Mouse (Mus musculus): ENCODE data around the gene Cdc40. TPM values are rescaled to one million over a fixed set of nuclear protein-coding genes. Genes with fewer than 3 reads are reported as not detected.
"Not testable (repeated sequence)": the region's sequence is repeated elsewhere in the genome, so short reads cannot be mapped to it uniquely, and the experiment has no call there.

Gene Cdc40
- polyA plus RNA-seq, 1 experiment = 33.7 TPM

- H3K27ac ChIP-seq (ENCODE audit: insufficient read depth, low read length) = no peak overlapping the region
- H3K4me1 ChIP-seq (ENCODE audit: control insufficient read depth, insufficient read depth, low read length) = no peaks in the 10 kb centered on the region
- H3K4me3 ChIP-seq (ENCODE audit: insufficient read depth, low read length) = no peak overlapping the region
- TF ChIP-seq CTCF (IDR thresholded peaks at IDR 0.05; ENCODE audit: borderline replicate concordance, insufficient read depth, low read length) (no peak), POLR2A (IDR thresholded peaks at IDR 0.05; ENCODE audit: low read depth, low read length) (no peak)
These were observed 37.5 kb downstream of the Cdc40 start for GRCm38 (mm10) chr10:40845626-40846025.

- Histone ChIP-seq H3K4me3 (ENCODE audit: insufficient read depth, low read length) (no peak overlapping the region), H3K27ac (ENCODE audit: insufficient read depth, low read length) (no peak overlapping the region), H3K4me1 (ENCODE audit: control insufficient read depth, insufficient read depth, low read length) (no peaks in the 10 kb centered on the region)
- no peak for TF ChIP-seq POLR2A (IDR thresholded peaks at IDR 0.05; ENCODE audit: low read depth, low read length)
- TF ChIP-seq CTCF (IDR thresholded peaks at IDR 0.05; ENCODE audit: borderline replicate concordance, insufficient read depth, low read length) = no peak
These were observed 38.6 kb downstream of the Cdc40 start for GRCm38 (mm10) chr10:40844546-40844945.

GRCm38 (mm10) chr10:40843841-40844240, 39.3 kb downstream of the Cdc40 start:
- Histone ChIP-seq H3K4me3 (ENCODE audit: insufficient read depth, low read length) (no peak overlapping the region), H3K27ac (ENCODE audit: insufficient read depth, low read length) (no peak overlapping the region), H3K4me1 (ENCODE audit: control insufficient read depth, insufficient read depth, low read length) (no peaks in the 10 kb centered on the region)
- TF ChIP-seq CTCF (IDR thresholded peaks at IDR 0.05; ENCODE audit: borderline replicate concordance, insufficient read depth, low read length) (no peak), POLR2A (IDR thresholded peaks at IDR 0.05; ENCODE audit: low read depth, low read length) (no peak)

DNA sequence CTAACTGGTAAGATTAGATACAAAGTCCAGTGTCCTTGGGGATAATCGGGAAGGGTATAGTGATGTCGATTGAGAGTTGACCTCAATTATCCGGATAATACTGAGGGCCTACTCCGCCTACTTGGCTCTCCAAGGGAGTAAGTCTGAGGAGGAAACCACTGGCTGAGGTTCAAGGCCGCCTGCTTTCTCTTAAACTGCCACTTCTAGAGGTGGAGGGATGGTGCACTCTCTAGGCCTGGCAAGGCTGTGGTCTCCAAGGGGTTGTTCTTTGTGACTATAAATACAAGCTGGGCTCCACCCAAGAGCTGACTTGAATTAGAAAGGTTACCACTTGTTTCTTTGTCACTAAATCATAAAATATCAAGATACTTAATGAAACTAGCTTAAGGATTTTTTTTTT, 43.0 kb downstream of the Cdc40 start:
- TF ChIP-seq CTCF (IDR thresholded peaks at IDR 0.05; ENCODE audit: borderline replicate concordance, insufficient read depth, low read length) (no peak), POLR2A (IDR thresholded peaks at IDR 0.05; ENCODE audit: low read depth, low read length) (no peak)
- no peak overlapping the region for H3K4me3 ChIP-seq (ENCODE audit: insufficient read depth, low read length)

DNA sequence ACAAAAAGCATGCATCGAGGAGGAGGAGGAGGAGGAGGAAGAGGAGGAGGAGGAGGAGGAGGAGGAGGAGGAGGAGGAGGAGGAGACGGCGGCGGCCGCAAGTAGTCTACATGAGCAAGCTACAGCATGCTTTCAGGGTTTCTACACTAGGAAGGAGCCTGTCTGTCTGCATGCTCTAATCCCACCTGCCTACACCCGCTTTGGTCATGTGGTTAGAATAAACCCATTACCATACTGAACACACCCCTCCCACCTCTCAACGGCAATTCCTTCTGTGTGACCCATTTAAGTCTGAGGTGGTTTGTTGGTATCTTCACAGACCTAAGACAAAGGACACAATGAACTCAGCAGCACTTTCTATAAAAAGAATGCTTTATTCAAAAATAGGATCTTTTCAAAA, 51.8 kb downstream of the Cdc40 start:
- peaks cover 6% of the 10 kb centered on the region for H3K4me1 ChIP-seq (ENCODE audit: control insufficient read depth, insufficient read depth, low read length)
- no peak overlapping the region; the same call in 1 of the 2 replicates for H3K27ac ChIP-seq (ENCODE audit: insufficient read depth, low read length)
- TF ChIP-seq CTCF (IDR thresholded peaks at IDR 0.05; ENCODE audit: borderline replicate concordance, insufficient read depth, low read length) (no peak), POLR2A (IDR thresholded peaks at IDR 0.05; ENCODE audit: low read depth, low read length) (no peak)
- H3K4me3 ChIP-seq (ENCODE audit: insufficient read depth, low read length) = no peak overlapping the region

More for the DNA sequence above, 43.0 kb downstream of the Cdc40 start:
- Histone ChIP-seq H3K27ac (ENCODE audit: insufficient read depth, low read length) (no peak overlapping the region), H3K4me1 (ENCODE audit: control insufficient read depth, insufficient read depth, low read length) (no peaks in the 10 kb centered on the region)

DNA sequence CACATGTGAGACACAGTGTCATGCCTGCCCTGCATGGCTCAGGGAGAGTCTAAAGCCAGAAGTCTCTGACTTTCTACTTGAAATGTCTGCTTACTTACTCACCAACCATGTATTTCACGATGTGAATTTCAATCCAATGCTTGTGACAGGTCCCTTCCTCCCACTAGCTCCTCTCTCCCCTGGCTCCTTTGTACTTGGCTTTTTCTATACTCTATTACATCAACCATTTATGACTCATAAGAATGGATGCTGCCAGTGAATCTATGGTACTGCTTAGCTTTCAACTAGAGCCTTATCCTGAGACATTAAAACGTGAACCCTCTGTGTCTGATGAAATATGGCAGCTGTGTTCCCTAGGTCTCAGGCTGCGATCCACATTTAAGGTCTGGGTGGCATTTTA, 52.8 kb downstream of the Cdc40 start:
- H3K4me1 ChIP-seq (ENCODE audit: control insufficient read depth, insufficient read depth, low read length) = peaks cover 6% of the 10 kb centered on the region
- H3K27ac ChIP-seq (ENCODE audit: insufficient read depth, low read length) = peak overlapping the region; percentile 79
- H3K4me3 ChIP-seq (ENCODE audit: insufficient read depth, low read length) = no peak overlapping the region
- TF ChIP-seq CTCF (IDR thresholded peaks at IDR 0.05; ENCODE audit: borderline replicate concordance, insufficient read depth, low read length) (no peak), POLR2A (IDR thresholded peaks at IDR 0.05; ENCODE audit: low read depth, low read length) (no peak)

DNA sequence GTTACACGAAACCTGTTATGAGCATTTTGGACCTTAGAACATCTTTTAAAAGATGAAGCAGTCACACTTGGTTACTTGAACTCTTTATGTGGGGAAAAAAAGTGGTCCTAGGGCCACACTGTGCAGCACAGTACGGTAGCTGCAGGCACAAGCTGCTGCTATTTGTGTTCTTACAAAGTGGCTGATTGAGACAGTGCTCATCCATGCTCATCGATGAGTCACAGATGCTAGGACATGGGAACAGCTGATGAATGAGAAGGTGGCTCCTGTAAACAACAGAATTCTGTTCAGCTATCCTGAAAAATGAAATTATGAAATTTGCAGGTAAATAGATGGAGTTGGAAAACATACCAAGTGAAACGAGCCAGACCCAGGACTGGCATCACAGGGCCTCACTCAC, 55.4 kb downstream of the Cdc40 start:
- peaks cover 6% of the 10 kb centered on the region for H3K4me1 ChIP-seq (ENCODE audit: control insufficient read depth, insufficient read depth, low read length)
- H3K27ac ChIP-seq (ENCODE audit: insufficient read depth, low read length) = no peak overlapping the region
- no peak for TF ChIP-seq CTCF (IDR thresholded peaks at IDR 0.05; ENCODE audit: borderline replicate concordance, insufficient read depth, low read length)
- no peak for TF ChIP-seq POLR2A (IDR thresholded peaks at IDR 0.05; ENCODE audit: low read depth, low read length)
- H3K4me3 ChIP-seq (ENCODE audit: insufficient read depth, low read length) = no peak overlapping the region

- Histone ChIP-seq H3K4me1 (ENCODE audit: control insufficient read depth, insufficient read depth, low read length) (peaks cover 6% of the 10 kb centered on the region), H3K27ac (ENCODE audit: insufficient read depth, low read length) (no peak overlapping the region), H3K4me3 (ENCODE audit: insufficient read depth, low read length) (no peak overlapping the region)
- no peak for TF ChIP-seq POLR2A (IDR thresholded peaks at IDR 0.05; ENCODE audit: low read depth, low read length)
- TF ChIP-seq CTCF (IDR thresholded peaks at IDR 0.05; ENCODE audit: borderline replicate concordance, insufficient read depth, low read length) = no peak
These were observed 57.2 kb downstream of the Cdc40 start for GRCm38 (mm10) chr10:40825952-40826351.

DNA sequence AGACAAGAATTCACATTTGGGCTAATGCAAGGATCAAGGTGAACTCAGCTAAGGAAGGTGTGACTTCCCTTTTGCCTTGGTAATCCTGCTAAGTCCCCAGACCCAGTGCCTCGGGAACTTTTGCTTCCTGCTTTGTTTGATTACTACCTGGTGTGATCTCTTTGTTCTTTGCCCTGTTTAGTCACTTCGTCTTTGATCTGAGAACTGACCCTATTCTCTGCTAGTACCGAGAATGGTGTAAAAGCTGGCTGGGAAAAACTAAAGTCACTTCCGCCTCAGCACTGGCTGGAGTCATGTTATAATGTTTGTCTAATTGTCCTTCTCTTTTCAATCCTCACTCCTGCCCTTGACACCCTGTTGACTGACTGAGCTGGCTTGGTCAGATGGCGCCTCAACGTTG, 66.6 kb downstream of the Cdc40 start:
- Histone ChIP-seq H3K27ac (ENCODE audit: insufficient read depth, low read length) (no peak overlapping the region), H3K4me1 (ENCODE audit: control insufficient read depth, insufficient read depth, low read length) (no peaks in the 10 kb centered on the region), H3K4me3 (ENCODE audit: insufficient read depth, low read length) (no peak overlapping the region)
- TF ChIP-seq CTCF (IDR thresholded peaks at IDR 0.05; ENCODE audit: borderline replicate concordance, insufficient read depth, low read length) (no peak), POLR2A (IDR thresholded peaks at IDR 0.05; ENCODE audit: low read depth, low read length) (no peak)

- no peaks in the 10 kb centered on the region for H3K4me1 ChIP-seq (ENCODE audit: control insufficient read depth, insufficient read depth, low read length)
- TF ChIP-seq POLR2A (IDR thresholded peaks at IDR 0.05; ENCODE audit: low read depth, low read length) (no peak), CTCF (IDR thresholded peaks at IDR 0.05; ENCODE audit: borderline replicate concordance, insufficient read depth, low read length) (no peak)
- H3K27ac ChIP-seq (ENCODE audit: insufficient read depth, low read length) = no peak overlapping the region
- no peak overlapping the region for H3K4me3 ChIP-seq (ENCODE audit: insufficient read depth, low read length)
These were observed 69.5 kb downstream of the Cdc40 start for GRCm38 (mm10) chr10:40813627-40814026.

DNA sequence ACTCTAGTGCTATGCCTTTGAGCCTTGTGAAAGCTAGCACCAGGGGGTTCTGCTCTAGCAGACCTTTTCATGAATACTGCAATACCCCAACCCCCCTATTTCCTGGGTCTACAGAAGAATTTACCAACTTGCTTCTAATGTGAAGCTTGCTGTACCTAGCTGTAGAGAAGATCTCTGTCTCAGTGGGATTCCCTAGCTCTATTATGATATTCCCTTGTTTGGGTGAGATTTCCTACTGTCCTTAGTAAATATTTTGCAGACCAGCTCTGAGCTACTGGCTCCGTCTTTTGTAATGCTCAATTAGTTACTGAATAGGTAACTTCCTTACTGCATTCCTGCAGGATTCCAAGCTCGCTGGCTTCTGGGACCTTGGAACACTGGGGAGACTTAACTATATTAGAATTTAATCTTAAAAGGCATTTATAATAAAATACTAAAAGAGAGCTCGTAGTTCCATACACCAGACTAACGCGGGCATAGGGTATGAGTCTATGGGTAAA, 73.7 kb downstream of the Cdc40 start:
- not testable (repeated sequence) for H3K4me3 ChIP-seq (ENCODE audit: insufficient read depth, low read length); H3K4me1 ChIP-seq (ENCODE audit: control insufficient read depth, insufficient read depth, low read length); H3K27ac ChIP-seq (ENCODE audit: insufficient read depth, low read length)

Measured in embryonic fibroblast, embryonic 13.5 days (primary cell).